Mouse (Mus musculus) embryonic facial prominence, embryonic 12.5 days (tissue): Measurements from ENCODE around the gene Gm6169. TPM values are rescaled to one million over a fixed set of nuclear protein-coding genes. Genes with fewer than 3 reads are reported as not detected.

Source experiments
- ATAC-seq: fragments of 200-750 bp; cut with Nextera tagmentation; 2 replicates; pipeline ENCODE4 v1.8.0; 2017; ENCODE audit not compliant: insufficient number of reproducible peaks, insufficient read depth, low FRiP score, low TSS enrichment
- H3K27ac ChIP-seq: fragments of 300-500 bp; sonication (generic); 2 replicates; pipeline ENCODE4 v1.5.1; 2016; ENCODE audit warnings: mild to moderate bottlenecking
- H3K27me3 ChIP-seq: fragments of 300-500 bp; sonication (generic); 2 replicates; pipeline ENCODE4 v1.6.1; 2016; ENCODE audit warnings: mild to moderate bottlenecking, moderate library complexity
- H3K36me3 ChIP-seq: fragments of 300-500 bp; sonication (generic); 2 replicates; pipeline ENCODE4 v1.6.1; 2016; ENCODE audit warnings: mild to moderate bottlenecking
- H3K4me1 ChIP-seq: fragments of 300-500 bp; sonication (generic); 2 replicates; pipeline ENCODE4 v1.6.1; 2016
- H3K4me2 ChIP-seq: fragments of 300-500 bp; sonication (generic); replicated peaks from 2 replicates; pipeline ENCODE4 v1.6.1; 2016; ENCODE audit warnings: mild to moderate bottlenecking, moderate library complexity
- H3K4me3 ChIP-seq: fragments of 300-500 bp; sonication (generic); 2 replicates; pipeline ENCODE4 v1.5.1; 2016; ENCODE audit warnings: mild to moderate bottlenecking
- H3K9ac ChIP-seq: fragments of 300-500 bp; sonication (generic); 2 replicates; pipeline ENCODE4 v1.6.1; 2016; ENCODE audit warnings: mild to moderate bottlenecking, moderate library complexity
- H3K9me3 ChIP-seq: fragments of 300-500 bp; sonication (generic); 2 replicates; pipeline ENCODE4 v1.6.1; 2016; ENCODE audit warnings: mild to moderate bottlenecking, moderate library complexity
- WGBS: fragments of 180-500 bp; shearing (Covaris S2); methylation state at CpG from one replicate; pipeline ENCODE4 v1.1.7; 2016; 5-methylcytosine and 5-hydroxymethylcytosine counted together
- polyA plus RNA-seq: library from polyadenylated mRNA; unstranded; fragments of >200 nt; fragmentation: Nextera tagmentation; extraction: Ambion mirVana; gene quantifications from 2 replicates; pipeline ENCODE4 v1.2.1, GENCODE M21; 2016

The Gm6169 gene
- polyA plus RNA-seq, 1 experiment from 2014 or later = 1.9 TPM

GRCm38 (mm10) chr13:97051158-97051557 is 47.9 kb downstream of the Gm6169 start:
- Histone ChIP-seq H3K4me1 (no peaks in the 10 kb centered on the region), H3K27me3 (no peaks in the 10 kb centered on the region), H3K27ac (no peak overlapping the region), H3K9me3 (no peaks in the 10 kb centered on the region), H3K4me3 (no peak overlapping the region), H3K9ac (no peak overlapping the region), H3K4me2 (no peak overlapping the region), H3K36me3 (no peaks in the 10 kb centered on the region)
- no peak for ATAC-seq
- WGBS = 81% methylated on average over 6 of the region's 6 CpGs

Other genes starting within 250 kb of the Gm6169 start
- gene Gcnt4, start 174.5 kb downstream of the Gm6169 start, polyA plus RNA-seq = 0.22 and 0.23 TPM in 2 replicates
- not detected in 2 replicates for gene 1700029F12Rik, start 64.9 kb downstream of the Gm6169 start, polyA plus RNA-seq
- gene Fam169a, start 32.0 kb downstream of the Gm6169 start, polyA plus RNA-seq = 5.5 and 7.3 TPM in 2 replicates
- gene Gfm2, start 38.7 kb upstream of the Gm6169 start, polyA plus RNA-seq = 34.5 and 36.2 TPM in 2 replicates
- 61.1 and 66.6 TPM in 2 replicates for gene Nsa2, start 38.7 kb upstream of the Gm6169 start, polyA plus RNA-seq
- 28.8 and 29.8 TPM in 2 replicates for gene Hexb, start 99.1 kb upstream of the Gm6169 start, polyA plus RNA-seq
- 7.8 and 8.0 TPM in 2 replicates for gene Enc1, start 141.9 kb upstream of the Gm6169 start, polyA plus RNA-seq